Mouse (Mus musculus) neutrophil, adult 5-6 weeks (primary cell): ENCODE measurements at regions not wholly inside any gene's neighbourhood (a gene's known extent, or its start where the extent isn't known, plus 50 kb on each side); places are given as distances from the start of the nearest gene placed in this dataset.

Experiments used
- ATAC-seq: fragments of 151-379, 151-347 bp; 2 replicates; pipeline ENCODE4 v1.8.0; 2017; ENCODE audit warnings: mild to moderate bottlenecking, moderate TSS enrichment; ENCODE audit not compliant: insufficient number of reproducible peaks, poor library complexity, low FRiP score, severe bottlenecking; ENCODE audit errors: extremely low read depth

- ATAC-seq, result no peak
Measured at GRCm38 (mm10) chr13:97394756-97395454, 154.0 kb downstream of the Enc1 start.

GRCm38 (mm10) chr13:97394071-97394470 is 153.2 kb downstream of the Enc1 start:
- ATAC-seq, result no peak

- ATAC-seq, result no peak
Measured at GRCm38 (mm10) chr13:97393456-97393855, 152.6 kb downstream of the Enc1 start.

GRCm38 (mm10) chr13:97390449-97390930 is 149.6 kb downstream of the Enc1 start:
- no peak for ATAC-seq

DNA sequence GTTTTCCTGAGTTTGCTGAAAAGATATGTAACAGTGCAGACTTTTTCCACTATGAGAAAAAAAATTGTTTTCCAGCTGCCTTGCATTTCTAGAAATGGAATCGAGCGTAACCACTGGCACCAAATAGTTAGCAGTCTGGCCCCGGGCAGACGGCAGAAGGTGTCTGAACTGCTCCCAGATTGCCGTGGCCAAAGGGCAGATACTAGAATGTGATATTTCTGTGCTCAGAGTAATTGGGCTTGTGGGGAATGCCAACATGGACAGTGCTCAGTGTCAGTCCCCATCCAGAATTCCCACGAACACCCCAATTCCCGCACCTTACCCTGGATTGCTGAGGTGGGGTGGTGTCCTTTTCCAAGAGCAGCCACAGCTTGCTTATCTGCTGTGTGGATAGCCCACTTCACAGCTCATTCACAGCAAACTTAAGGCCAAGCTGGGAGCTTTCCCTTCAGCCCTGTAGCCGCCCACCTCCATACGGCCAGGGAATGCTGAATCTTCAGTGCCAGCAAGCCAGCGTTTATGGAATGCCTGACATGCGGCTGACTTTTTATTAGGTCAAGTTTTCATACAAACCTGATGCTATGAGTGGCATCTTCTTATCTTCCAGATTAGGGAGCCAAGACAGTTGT is 148.1 kb downstream of the Enc1 start:
- no peak for ATAC-seq

GRCm38 (mm10) chr13:97386511-97386910 is 145.6 kb downstream of the Enc1 start:
- ATAC-seq, result no peak

- ATAC-seq, result no peak
Measured at GRCm38 (mm10) chr13:97385531-97385930, 144.6 kb downstream of the Enc1 start.

GRCm38 (mm10) chr13:97384091-97384777 is 143.3 kb downstream of the Enc1 start:
- ATAC-seq, result no peak

DNA sequence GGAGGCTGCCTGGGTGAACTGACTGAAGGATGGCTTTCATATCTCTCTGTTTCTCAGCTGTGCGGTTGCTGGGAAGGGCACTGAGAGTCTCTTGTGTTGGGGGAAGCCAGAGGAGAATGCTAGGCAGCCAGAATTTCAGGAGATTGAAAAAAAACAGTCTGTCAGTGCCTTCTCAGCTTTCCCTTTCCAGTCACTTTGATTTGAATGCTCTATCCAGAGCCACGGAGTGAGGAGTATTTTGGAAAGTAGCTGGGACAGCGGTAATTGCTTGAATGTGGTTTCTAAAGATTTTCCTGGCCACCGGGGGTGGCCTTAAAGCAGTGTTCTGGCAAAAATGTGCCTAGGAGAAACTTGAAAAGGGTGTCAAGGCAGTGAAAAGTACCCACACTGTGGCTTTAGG is 142.4 kb downstream of the Enc1 start:
- ATAC-seq, result no peak

DNA sequence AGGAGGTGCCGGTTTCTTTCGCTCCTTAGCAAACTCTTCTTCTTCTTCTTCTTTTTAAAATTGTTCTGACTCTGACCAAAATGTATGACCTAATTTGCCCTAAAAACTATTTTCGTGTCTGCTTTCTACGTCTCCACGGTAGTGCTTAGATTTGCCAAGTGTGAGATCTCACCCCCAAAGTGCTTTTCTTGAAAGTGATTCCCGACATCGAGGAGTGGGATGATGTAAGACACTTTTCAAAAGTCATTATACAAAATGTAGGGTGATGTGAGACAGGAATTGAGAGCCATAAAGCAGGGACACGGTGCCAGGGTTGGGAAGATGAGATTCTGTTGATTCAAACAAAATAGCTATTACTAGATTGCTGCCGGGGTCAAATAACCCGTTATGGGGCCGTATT is 139.5 kb downstream of the Enc1 start:
- ATAC-seq, result no peak

GRCm38 (mm10) chr13:97376232-97376523 is 135.3 kb downstream of the Enc1 start:
- ATAC-seq, result no peak

DNA sequence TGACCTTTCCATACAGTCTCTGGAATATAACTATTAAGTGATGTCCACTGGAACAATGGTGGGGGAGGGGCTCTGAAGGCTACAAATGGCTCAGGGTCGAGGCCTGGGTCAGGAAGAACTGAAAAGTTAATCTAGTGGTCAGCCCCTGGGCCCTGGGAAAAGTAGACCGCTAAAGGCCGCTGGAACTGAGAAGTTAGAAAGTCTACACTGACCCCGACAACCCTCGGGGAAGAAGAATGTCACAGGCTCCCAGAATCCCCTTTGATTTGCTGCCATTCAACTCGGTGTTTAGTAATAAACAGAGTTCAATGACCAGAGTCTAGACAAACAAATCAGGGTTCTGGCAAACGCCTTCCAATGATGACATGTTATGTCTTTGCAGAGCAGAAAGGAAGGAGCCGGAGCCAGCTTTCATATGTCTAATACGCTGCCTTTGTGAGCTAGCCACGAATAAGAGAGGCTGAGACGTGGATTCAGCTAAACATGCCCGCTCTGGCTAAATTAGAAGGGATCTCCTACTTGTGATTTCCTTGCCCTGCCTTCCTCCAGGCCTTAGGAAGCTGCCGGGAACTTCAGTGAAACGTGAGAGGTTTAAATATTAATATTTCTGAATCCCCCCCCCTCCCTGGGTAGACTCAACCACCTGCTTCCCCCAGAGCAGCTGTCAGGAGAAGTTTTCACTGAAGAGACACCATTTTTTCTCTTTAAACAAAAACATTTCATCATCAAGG is 134.8 kb downstream of the Enc1 start:
- ATAC-seq, result no peak

- ATAC-seq, result no peak
Measured at GRCm38 (mm10) chr13:97372348-97372747, 131.4 kb downstream of the Enc1 start.

DNA sequence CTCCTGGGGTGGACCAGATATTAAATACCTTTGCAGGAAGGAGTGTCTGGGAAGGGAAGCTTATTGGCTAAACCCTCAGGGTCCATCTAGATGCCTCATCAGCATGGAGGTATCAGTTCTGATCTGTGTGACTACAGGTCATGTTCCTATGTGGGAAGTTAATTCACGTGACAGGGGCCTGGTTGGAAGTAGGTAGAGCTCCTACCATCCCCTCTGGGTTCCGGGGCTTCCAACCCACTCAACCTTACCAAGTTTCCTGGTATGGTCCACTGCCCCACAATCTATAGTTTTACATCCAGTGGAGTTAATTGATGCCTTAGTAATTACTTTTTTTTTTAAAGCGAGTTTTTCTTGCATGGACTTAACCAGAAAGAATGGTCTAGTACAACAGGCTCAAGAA is 130.3 kb downstream of the Enc1 start:
- no peak for ATAC-seq

DNA sequence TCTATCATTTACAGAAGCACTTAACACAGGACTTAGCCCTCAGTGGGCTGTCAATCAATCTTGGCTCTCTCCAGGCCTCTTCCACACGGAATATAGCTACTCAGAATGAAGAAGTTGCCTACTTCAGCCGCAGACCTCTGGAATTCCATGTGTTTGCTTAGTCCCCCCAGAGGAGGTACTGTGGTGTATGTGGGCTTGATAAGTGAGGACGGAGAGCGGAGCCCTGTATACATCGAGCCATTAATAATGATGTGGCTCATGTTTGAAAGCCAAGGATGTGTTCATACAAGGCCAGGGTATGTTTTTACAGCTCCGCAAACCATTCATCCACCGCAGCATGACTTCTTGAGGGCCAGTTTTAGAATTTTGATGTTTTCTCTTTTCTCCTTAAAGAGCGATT is 125.8 kb downstream of the Enc1 start:
- ATAC-seq, result no peak

- no peak for ATAC-seq
Measured at GRCm38 (mm10) chr13:97365557-97366244, 124.8 kb downstream of the Enc1 start.

DNA sequence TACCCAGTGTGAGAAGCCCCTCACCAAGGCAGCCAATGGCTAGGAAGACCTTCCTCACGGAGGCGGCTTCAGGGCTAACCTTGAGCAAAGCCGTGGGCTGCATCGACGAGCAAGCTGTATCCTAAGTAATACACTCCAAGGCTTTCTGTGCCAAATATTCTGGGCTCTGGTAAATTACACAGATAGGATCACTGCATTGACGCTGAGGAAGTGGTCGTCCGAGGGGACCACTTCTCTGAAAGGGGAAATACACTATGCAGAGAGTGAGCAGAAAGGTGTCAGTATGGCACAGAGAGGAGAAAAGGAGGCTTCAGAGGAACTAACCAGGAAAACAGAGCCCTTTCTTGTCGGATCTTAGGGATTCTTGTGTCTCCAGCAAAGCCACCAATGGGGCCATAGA is 124.1 kb downstream of the Enc1 start:
- no peak for ATAC-seq

DNA sequence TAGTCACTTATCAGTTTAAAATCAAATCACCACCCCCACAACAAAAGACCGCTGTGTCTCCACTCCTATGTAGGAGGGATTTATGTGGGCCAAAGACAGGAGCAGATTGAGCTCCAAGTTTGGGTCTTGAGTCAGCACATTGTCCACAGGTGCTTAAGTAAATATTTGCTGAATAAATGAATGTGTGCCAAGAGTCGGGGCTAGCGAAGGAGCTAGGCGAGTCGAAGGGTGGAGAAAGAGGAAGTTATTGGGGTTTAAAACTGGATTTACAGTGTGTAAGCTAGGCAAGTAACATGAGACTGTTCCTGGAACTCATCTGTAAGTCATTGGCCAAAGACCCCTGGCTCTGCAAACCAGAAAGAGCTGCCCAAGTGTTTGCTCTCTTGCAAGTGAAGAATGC is 122.9 kb downstream of the Enc1 start:
- ATAC-seq, result no peak

DNA sequence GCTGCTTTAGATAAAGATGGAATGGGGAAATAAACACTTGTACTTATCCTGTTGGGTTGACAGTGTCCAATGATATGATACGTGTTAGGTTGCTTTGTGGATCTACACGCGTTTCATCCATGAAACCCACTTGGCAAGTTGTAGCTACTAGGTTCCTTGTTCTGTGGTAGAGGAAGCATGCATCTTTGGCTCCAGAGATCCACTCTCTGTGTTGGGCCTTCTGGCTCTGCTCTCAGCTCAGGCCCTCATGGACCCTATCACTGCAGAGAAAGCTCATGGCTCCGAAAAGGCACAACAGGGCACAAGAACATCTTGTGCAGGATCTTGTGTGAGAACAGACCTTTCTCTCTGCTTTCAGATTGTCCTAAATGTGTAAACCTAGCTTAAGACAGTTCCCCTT is 122.3 kb downstream of the Enc1 start:
- no peak for ATAC-seq
